Comparison of ENCODE assay signal across 8 mouse cellular contexts in the genomic region with DNA sequence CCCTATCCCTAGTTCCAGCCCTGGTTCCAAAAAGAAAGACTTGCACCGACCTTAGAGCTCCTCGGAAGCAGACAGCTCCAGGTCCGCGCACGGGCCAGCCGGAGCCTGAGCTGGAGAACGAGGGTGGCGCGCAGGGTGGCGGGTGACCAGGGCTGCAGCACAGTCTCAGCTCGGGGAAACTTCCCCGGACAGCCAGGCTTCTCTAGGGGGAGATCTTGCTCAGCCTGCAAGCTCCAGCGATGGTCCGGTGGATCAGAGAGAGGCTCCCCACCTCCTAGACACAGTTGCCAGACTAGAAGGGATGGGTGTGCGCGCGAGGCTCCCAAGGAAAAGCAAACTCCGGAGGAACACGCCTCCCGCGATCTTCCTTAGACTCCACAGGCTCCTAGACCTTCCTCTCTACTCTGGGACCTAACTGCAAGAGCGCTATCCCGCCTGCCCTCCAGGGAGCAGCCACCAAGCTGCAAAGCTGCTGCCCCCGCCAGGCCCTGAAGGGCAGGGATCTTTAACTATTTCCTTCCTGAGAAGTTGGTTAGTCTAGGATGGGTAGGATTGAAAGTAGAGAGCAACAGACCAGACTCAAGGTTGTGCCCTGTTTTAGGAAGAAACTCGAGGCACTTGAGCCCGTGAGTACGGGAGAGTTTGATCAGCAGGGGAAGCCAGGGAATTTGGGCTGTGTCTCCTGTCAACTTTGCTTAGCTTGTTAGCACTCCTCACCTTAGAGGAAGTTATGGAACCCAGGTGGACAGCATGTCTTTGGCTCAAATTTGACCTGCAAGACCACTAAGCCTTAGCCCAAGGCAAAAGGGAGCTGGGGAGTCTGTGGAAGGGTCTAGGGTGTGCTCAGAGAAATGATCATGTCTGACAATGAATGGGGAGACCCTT. TPM values are rescaled to one million over a fixed set of nuclear protein-coding genes. Genes with fewer than 3 reads are reported as not detected.
DNase-seq lines count a peak whose midpoint lies in the region; ATAC-seq lines count a peak whose summit lies in the region.

A gene (minus strand): TSS at position 419 of the 885 bp plus-strand sequence.

- peak within 1 kb of the TSS; percentile 64 for H3K27ac ChIP-seq in hindbrain, embryonic 14.5 days
- peak within 1 kb of the TSS; percentile 95 for H3K27ac ChIP-seq in stomach, embryonic 14.5 days (ENCODE audit: low read length)

- DNase-seq in NIH3T3 (ENCODE audit: low read depth) = peak; percentile 69
- DNase-seq in brain, adult 2 months (ENCODE audit: low read depth, low spot score) = peak; percentile 13
- peak; percentile 57 for DNase-seq in gastrocnemius, postnatal 10 days
- peak; percentile 32 for DNase-seq in hindbrain, embryonic 14.5 days (ENCODE audit: low spot score)
- DNase-seq in left cerebral cortex, postnatal 25 days (ENCODE audit: low spot score in 2 of 2) = peak; percentile 14 to 17
- peak; percentile 68 for DNase-seq in mesoderm, embryonic 11.5 days (ENCODE audit: low read depth, low spot score)
- DNase-seq in thymus, adult 18-20 months = no peak

- H3K9me3 ChIP-seq in hindbrain, embryonic 14.5 days (ENCODE audit: control insufficient read depth, low read length) = no peaks in the 10 kb centered on the region
- no peaks in the 10 kb centered on the region for H3K9me3 ChIP-seq in stomach, embryonic 14.5 days (ENCODE audit: control insufficient read depth, low read depth, low read length)

- H3K4me2 ChIP-seq in hindbrain, embryonic 14.5 days (replicated peaks) = peak within 1 kb of the TSS; percentile 74
- H3K4me2 ChIP-seq in stomach, embryonic 14.5 days (replicated peaks; ENCODE audit: low read depth, low read length) = peak within 1 kb of the TSS; percentile 41

- intact Hi-C loops in left cerebral cortex, postnatal 25 days (cut with DNase I) = no loop called here

- H3K36me3 ChIP-seq in hindbrain, embryonic 14.5 days (replicated peaks; ENCODE audit: control insufficient read depth, insufficient read depth) = no peaks in the 10 kb centered on the region
- H3K36me3 ChIP-seq in stomach, embryonic 14.5 days (ENCODE audit: control insufficient read depth, insufficient read depth, low read length) = peaks cover 9% of the 10 kb centered on the region; the same call in 1 of the 2 replicates

- no peaks in the 10 kb centered on the region for H3K27me3 ChIP-seq in hindbrain, embryonic 14.5 days (ENCODE audit: control insufficient read depth, insufficient read depth, low read length)
- no peaks in the 10 kb centered on the region for H3K27me3 ChIP-seq in stomach, embryonic 14.5 days (ENCODE audit: control insufficient read depth, insufficient read depth, low read length)

- H3K4me3 ChIP-seq in hindbrain, embryonic 14.5 days (replicated peaks; ENCODE audit: low read length) = peak within 1 kb of the TSS; percentile 38
- H3K4me3 ChIP-seq in stomach, embryonic 14.5 days (ENCODE audit: low read depth, low read length) = peak within 1 kb of the TSS; percentile 51

- H3K9ac ChIP-seq in hindbrain, embryonic 14.5 days = peak within 1 kb of the TSS; percentile 41
- peak within 1 kb of the TSS; percentile 70 for H3K9ac ChIP-seq in stomach, embryonic 14.5 days (replicated peaks; ENCODE audit: low read depth, low read length)

- peak; percentile 87 for ATAC-seq in hindbrain, embryonic 14.5 days (ENCODE audit: low FRiP score)
- peak; percentile 90 for ATAC-seq in stomach, embryonic 14.5 days (ENCODE audit: insufficient number of reproducible peaks, insufficient read depth, low FRiP score, low read depth)

- peaks cover 4% of the 10 kb centered on the region; the same call in 1 of the 2 replicates for H3K4me1 ChIP-seq in hindbrain, embryonic 14.5 days (replicated peaks; ENCODE audit: control insufficient read depth, insufficient read depth, low read length)
- H3K4me1 ChIP-seq in stomach, embryonic 14.5 days (ENCODE audit: control insufficient read depth, insufficient read depth, low read length) = peaks cover 13% of the 10 kb centered on the region

- 1% methylated on average over 27 of the region's 27 CpGs for WGBS in hindbrain, embryonic 14.5 days
- WGBS in stomach, embryonic 14.5 days = 1% methylated on average over 27 of the region's 27 CpGs

RNA-seq across cellular contexts. Expression of the gene that starts here (rescaled TPM):
- total RNA-seq in gastrocnemius, postnatal 10 days (2021) = 10 to 100 TPM in 1 of 2 experiments, 1 to 10 TPM in 1; 9.3 to 12.1 TPM
- 7.6 and 8.6 TPM in 2 replicates for polyA plus RNA-seq in hindbrain, embryonic 14.5 days (2014; fragmentation: Nextera tagmentation; extraction: Ambion mirVana)
- total RNA-seq in left cerebral cortex, postnatal 25 days (2021) = 1 to 10 TPM; 4.0 to 4.1 TPM
- polyA plus RNA-seq in stomach, embryonic 14.5 days (2014; fragmentation: Nextera tagmentation; extraction: Ambion mirVana) = 41.5 and 42.1 TPM in 2 replicates

Comparison
In these comparisons a context has a peak if more than half of its experiments do, and no peak if none do; other contexts are left out.
1. DNase-seq: peak in NIH3T3 (single experiment), brain, adult 2 months (single experiment), gastrocnemius, postnatal 10 days (single experiment), hindbrain, embryonic 14.5 days (single experiment), left cerebral cortex, postnatal 25 days (2 of 2) and mesoderm, embryonic 11.5 days (single experiment); none in thymus, adult 18-20 months (0 of 2).